Comparison of ENCODE assay signal across 26 mouse cellular contexts in the genomic region with DNA sequence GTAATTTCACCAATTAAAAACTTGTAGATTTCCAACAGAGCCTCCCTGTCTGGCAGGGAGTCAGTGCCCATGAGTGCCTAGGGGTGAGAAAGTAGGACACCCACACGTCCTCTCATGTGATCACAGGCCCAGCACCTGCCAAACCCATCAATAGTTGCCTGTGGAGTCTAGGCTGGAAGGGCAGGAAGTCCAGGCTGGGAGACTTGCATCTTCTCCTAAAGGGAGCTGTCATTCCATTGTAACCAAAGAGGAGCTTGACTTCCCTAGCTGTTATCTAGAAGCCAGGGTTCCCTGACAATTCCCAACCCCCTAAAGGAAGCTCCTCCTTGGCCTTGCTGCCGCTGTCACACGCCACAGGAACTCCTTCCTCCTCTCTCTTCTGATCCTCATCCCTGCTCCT. TPM values are rescaled to one million over a fixed set of nuclear protein-coding genes. Genes with fewer than 3 reads are reported as not detected.
DNase-seq lines count a peak whose midpoint lies in the region; ATAC-seq and TF ChIP-seq lines count a peak whose summit lies in the region.
"Had no signal": no experiment of that assay in that cellular context is flagged by ENCODE, and none has a peak within 500 bp of the region (broad histone marks: within the 10 kb centered on the region; RNA-seq: fewer than 3 reads in every experiment).

No protein-coding gene starts in this region.

- WGBS in heart, embryonic 15.5 days = 35% methylated on average over 3 of the region's 3 CpGs
- 44% methylated on average over 3 of the region's 3 CpGs for WGBS in heart, adult 2 months
- WGBS in liver, embryonic 16.5 days (ENCODE audit: insufficient replicate concordance) = 46% methylated on average over 3 of the region's 3 CpGs
- 43% methylated on average over 3 of the region's 3 CpGs for whole genome bisulfite sequencing in liver, embryonic 12.5 days (ENCODE audit: insufficient replicate concordance)
- whole genome bisulfite sequencing in intestine, postnatal 0 days = 55% methylated on average over 3 of the region's 3 CpGs
- 54% methylated on average over 3 of the region's 3 CpGs for WGBS in hindbrain, embryonic 14.5 days

- no peak for TF ChIP-seq CTCF in heart, adult 2 months (IDR thresholded peaks at IDR 0.05)
- no peak for TF ChIP-seq CTCF in intestine, postnatal 0 days (IDR thresholded peaks at IDR 0.05; ENCODE audit: low read depth)

- H3K4me2 ChIP-seq in heart, embryonic 15.5 days = no peak overlapping the region
- no peak overlapping the region for H3K4me2 ChIP-seq in liver, embryonic 16.5 days (ENCODE audit: low read depth, low read length)
- H3K4me2 ChIP-seq in liver, embryonic 12.5 days = no peak overlapping the region
- no peak overlapping the region for H3K4me2 ChIP-seq in intestine, postnatal 0 days (replicated peaks; ENCODE audit: low read depth)
- H3K4me2 ChIP-seq in hindbrain, embryonic 14.5 days (replicated peaks) = no peak overlapping the region
- H3K4me2 ChIP-seq: embryonic facial prominence, embryonic 15.5 days; forebrain, embryonic 13.5 days; hindbrain, embryonic 12.5 days; limb, embryonic 13.5 days; liver, embryonic 13.5 days; lung, embryonic 15.5 days; midbrain, embryonic 13.5 days; neural tube, embryonic 13.5 days had no signal

- H3K4me3 ChIP-seq in heart, embryonic 15.5 days = no peak overlapping the region
- no peak overlapping the region for H3K4me3 ChIP-seq in heart, adult 2 months
- no peak overlapping the region for H3K4me3 ChIP-seq in liver, embryonic 16.5 days (ENCODE audit: low read depth, low read length)
- H3K4me3 ChIP-seq in liver, embryonic 12.5 days = no peak overlapping the region
- no peak overlapping the region for H3K4me3 ChIP-seq in intestine, postnatal 0 days (ENCODE audit: low read depth, low read length)
- H3K4me3 ChIP-seq in hindbrain, embryonic 14.5 days (replicated peaks; ENCODE audit: low read length) = no peak overlapping the region
- H3K4me3 ChIP-seq: embryonic facial prominence, embryonic 15.5 days; forebrain, embryonic 13.5 days; hindbrain, embryonic 12.5 days; layer of hippocampus, adult 2 months; limb, embryonic 13.5 days; liver, embryonic 13.5 days; lung, embryonic 15.5 days; midbrain, embryonic 13.5 days; neural tube, embryonic 13.5 days had no signal

- no peaks in the 10 kb centered on the region for H3K79me2 ChIP-seq in heart, adult 2 months (replicated peaks; ENCODE audit: control insufficient read depth, insufficient read depth, low read length)

- no peak for TF ChIP-seq EP300 in heart, adult 2 months (IDR thresholded peaks at IDR 0.05; ENCODE audit: insufficient read depth, low read depth, low read length)

- H3K27me3 ChIP-seq in heart, embryonic 15.5 days = no peaks in the 10 kb centered on the region
- H3K27me3 ChIP-seq in heart, adult 2 months (ENCODE audit: control insufficient read depth, insufficient read depth, low read length) = no peaks in the 10 kb centered on the region
- no peaks in the 10 kb centered on the region for H3K27me3 ChIP-seq in liver, embryonic 16.5 days (ENCODE audit: control insufficient read depth, insufficient read depth, low read depth, low read length)
- H3K27me3 ChIP-seq in liver, embryonic 12.5 days (replicated peaks) = no peaks in the 10 kb centered on the region
- no peaks in the 10 kb centered on the region for H3K27me3 ChIP-seq in intestine, postnatal 0 days (replicated peaks; ENCODE audit: control insufficient read depth, insufficient read depth, low read length)
- no peaks in the 10 kb centered on the region for H3K27me3 ChIP-seq in hindbrain, embryonic 14.5 days (ENCODE audit: control insufficient read depth, insufficient read depth, low read length)
- H3K27me3 ChIP-seq: embryonic facial prominence, embryonic 15.5 days; forebrain, embryonic 13.5 days; hindbrain, embryonic 12.5 days; limb, embryonic 13.5 days; liver, embryonic 13.5 days; lung, embryonic 15.5 days; midbrain, embryonic 13.5 days; neural tube, embryonic 13.5 days had no signal

- H3K9ac ChIP-seq in heart, embryonic 15.5 days = no peak overlapping the region
- no peak overlapping the region for H3K9ac ChIP-seq in heart, adult 2 months (ENCODE audit: low read depth, low read length)
- no peak overlapping the region for H3K9ac ChIP-seq in liver, embryonic 16.5 days (ENCODE audit: low read depth, low read length)
- no peak overlapping the region for H3K9ac ChIP-seq in liver, embryonic 12.5 days
- no peak overlapping the region for H3K9ac ChIP-seq in intestine, postnatal 0 days (ENCODE audit: low read depth, low read length)
- no peak overlapping the region for H3K9ac ChIP-seq in hindbrain, embryonic 14.5 days
- H3K9ac ChIP-seq: embryonic facial prominence, embryonic 15.5 days; forebrain, embryonic 13.5 days; hindbrain, embryonic 12.5 days; limb, embryonic 13.5 days; liver, embryonic 13.5 days; lung, embryonic 15.5 days; midbrain, embryonic 13.5 days; neural tube, embryonic 13.5 days had no signal

- H3K4me1 ChIP-seq in heart, embryonic 15.5 days (replicated peaks) = peaks cover 15% of the 10 kb centered on the region
- peaks cover 3% of the 10 kb centered on the region for H3K4me1 ChIP-seq in heart, adult 2 months (ENCODE audit: control insufficient read depth, insufficient read depth, low read length)
- H3K4me1 ChIP-seq in liver, embryonic 16.5 days (ENCODE audit: control insufficient read depth, low read depth, low read length) = no peaks in the 10 kb centered on the region; the same call in 1 of the 2 replicates
- H3K4me1 ChIP-seq in liver, embryonic 12.5 days = no peaks in the 10 kb centered on the region
- H3K4me1 ChIP-seq in intestine, postnatal 0 days (replicated peaks; ENCODE audit: control insufficient read depth, insufficient read depth, low read length) = no peaks in the 10 kb centered on the region; the same call in 1 of the 2 replicates
- no peaks in the 10 kb centered on the region for H3K4me1 ChIP-seq in hindbrain, embryonic 14.5 days (replicated peaks; ENCODE audit: control insufficient read depth, insufficient read depth, low read length)
- H3K4me1 ChIP-seq: forebrain, embryonic 13.5 days; hindbrain, embryonic 12.5 days; midbrain, embryonic 13.5 days had no signal

- H3K36me3 ChIP-seq in heart, embryonic 15.5 days = no peaks in the 10 kb centered on the region
- no peaks in the 10 kb centered on the region for H3K36me3 ChIP-seq in heart, adult 2 months (ENCODE audit: control insufficient read depth, insufficient read depth, low read length)
- H3K36me3 ChIP-seq in liver, embryonic 16.5 days (ENCODE audit: control insufficient read depth, insufficient read depth) = no peaks in the 10 kb centered on the region
- H3K36me3 ChIP-seq in liver, embryonic 12.5 days = no peaks in the 10 kb centered on the region
- H3K36me3 ChIP-seq in intestine, postnatal 0 days (ENCODE audit: control insufficient read depth, insufficient read depth) = no peaks in the 10 kb centered on the region
- no peaks in the 10 kb centered on the region for H3K36me3 ChIP-seq in hindbrain, embryonic 14.5 days (replicated peaks; ENCODE audit: control insufficient read depth, insufficient read depth)
- H3K36me3 ChIP-seq: embryonic facial prominence, embryonic 15.5 days; G1E; hindbrain, embryonic 12.5 days; limb, embryonic 13.5 days; liver, embryonic 13.5 days; lung, embryonic 15.5 days; midbrain, embryonic 13.5 days; neural tube, embryonic 13.5 days had no signal

- H3K27ac ChIP-seq in heart, embryonic 15.5 days = 0 out of 2 replicates have a peak overlapping the region, but pooled peaks have one; percentile 10
- H3K27ac ChIP-seq in heart, adult 2 months = no peak overlapping the region
- no peak overlapping the region for H3K27ac ChIP-seq in liver, embryonic 16.5 days (ENCODE audit: low read length)
- no peak overlapping the region for H3K27ac ChIP-seq in liver, embryonic 12.5 days
- peak overlapping the region; percentile 90 for H3K27ac ChIP-seq in intestine, postnatal 0 days (ENCODE audit: low read depth, low read length)
- H3K27ac ChIP-seq in hindbrain, embryonic 14.5 days = no peak overlapping the region
- H3K27ac ChIP-seq: embryonic facial prominence, embryonic 15.5 days; forebrain, embryonic 13.5 days; hindbrain, embryonic 12.5 days; layer of hippocampus, adult 2 months; limb, embryonic 13.5 days; liver, embryonic 13.5 days; midbrain, embryonic 13.5 days; neural tube, embryonic 13.5 days had no signal

- intact Hi-C loops in heart, postnatal 36 days (cut with DNase I) = no loop called here
- intact Hi-C loops in heart, adult 2 months (cut with DNase I) = no loop called here

- no peak for TF ChIP-seq POLR2A in heart, adult 2 months (IDR thresholded peaks at IDR 0.05; ENCODE audit: insufficient read depth, low read depth, low read length)

- 0 out of 2 replicates have a peak, but pooled peaks have one; percentile 10 for ATAC-seq in heart, embryonic 15.5 days (replicated peaks; ENCODE audit: insufficient number of reproducible peaks, insufficient read depth, low FRiP score, low read depth)
- peak; percentile 45; the same call in 1 of the 2 replicates for ATAC-seq in liver, embryonic 16.5 days (ENCODE audit: low read depth)
- ATAC-seq in liver, embryonic 12.5 days = no peak
- no peak for ATAC-seq in intestine, postnatal 0 days
- ATAC-seq in hindbrain, embryonic 14.5 days (ENCODE audit: low FRiP score) = no peak
- ATAC-seq: forebrain, embryonic 13.5 days; midbrain, embryonic 13.5 days had no signal

- peak; percentile 94 for DNase-seq in heart, adult 11 months
- no peak for DNase-seq in heart, postnatal 36 days
- DNase-seq in heart, adult 2 months = no peak
- no peak for DNase-seq in hindbrain, embryonic 14.5 days (ENCODE audit: low spot score)
- DNase-seq: adrenal gland, adult 8-10 months; cerebellum, adult 2 months; cerebellum, postnatal 14 days; gastrocnemius, postnatal 10 days; liver, embryonic 13.5 days; lung, postnatal 36 days had no signal

- H3K9me3 ChIP-seq in heart, embryonic 15.5 days (replicated peaks) = no peaks in the 10 kb centered on the region
- no peaks in the 10 kb centered on the region for H3K9me3 ChIP-seq in liver, embryonic 16.5 days (replicated peaks; ENCODE audit: control insufficient read depth, low read length)
- H3K9me3 ChIP-seq in liver, embryonic 12.5 days (replicated peaks) = no peaks in the 10 kb centered on the region
- H3K9me3 ChIP-seq in intestine, postnatal 0 days (ENCODE audit: control insufficient read depth) = no peaks in the 10 kb centered on the region
- no peaks in the 10 kb centered on the region for H3K9me3 ChIP-seq in hindbrain, embryonic 14.5 days (ENCODE audit: control insufficient read depth, low read length)
- H3K9me3 ChIP-seq: embryonic facial prominence, embryonic 15.5 days; forebrain, embryonic 13.5 days; G1E; hindbrain, embryonic 12.5 days; limb, embryonic 13.5 days; liver, embryonic 13.5 days; lung, embryonic 15.5 days; midbrain, embryonic 13.5 days; neural tube, embryonic 13.5 days had no signal

RNA-seq across cellular contexts. Expression of gene Sowahb, which starts 14.0 kb away (rescaled TPM):
- total RNA-seq in heart, postnatal 36 days (2021) = under 1 TPM in 1 of 2 experiments, not detected in 1; 0.08 TPM
- 0.09 and 0.25 TPM in 2 replicates for polyA plus RNA-seq in heart, embryonic 15.5 days (2015; fragmentation: Nextera tagmentation; extraction: Ambion mirVana)
- total RNA-seq in heart, adult 2 months (2021) = under 1 TPM in 1 of 2 experiments, not detected in 1; 0.08 TPM
- 0.04 TPM in 1 of 2 replicates, not detected in the other for polyA plus RNA-seq in heart, adult 2 months (2012; rRNA removed)
- polyA plus RNA-seq in liver, embryonic 16.5 days (2015; fragmentation: Nextera tagmentation; extraction: Ambion mirVana) = 1.1 and 1.4 TPM in 2 replicates
- polyA plus RNA-seq in liver, embryonic 12.5 days (2016; fragmentation: Nextera tagmentation; extraction: Ambion mirVana) = 0.36 and 0.50 TPM in 2 replicates
- polyA plus RNA-seq in intestine, postnatal 0 days (2015; fragmentation: Nextera tagmentation; extraction: Ambion mirVana) = 16.1 and 18.0 TPM in 2 replicates
- not detected in 2 replicates for polyA plus RNA-seq in hindbrain, embryonic 14.5 days (2014; fragmentation: Nextera tagmentation; extraction: Ambion mirVana)
- total RNA-seq: megakaryocyte-erythroid progenitor cell, adult 5-6 weeks had no signal
- polyA plus RNA-seq: forebrain, embryonic 13.5 days; G1E; heart, postnatal 0 days; midbrain, embryonic 13.5 days; neural tube, embryonic 13.5 days; testis, adult 2 months had no signal

Comparison
In these comparisons a context has a peak if more than half of its experiments do, and no peak if none do; other contexts are left out.
1. ATAC-seq: peak in heart, embryonic 15.5 days (single experiment) and liver, embryonic 16.5 days (single experiment); none in liver, embryonic 12.5 days (single experiment), intestine, postnatal 0 days (single experiment) and hindbrain, embryonic 14.5 days (single experiment).
2. H3K27ac ChIP-seq: peak in heart, embryonic 15.5 days (single experiment) and intestine, postnatal 0 days (single experiment); none in heart, adult 2 months (single experiment), liver, embryonic 16.5 days (single experiment), liver, embryonic 12.5 days (single experiment) and hindbrain, embryonic 14.5 days (single experiment).